Mouse (Mus musculus) lung, adult 2 months (tissue): ENCODE measurements around the gene Fat4.

Source experiments
- CTCF ChIP-seq: fragments of 200-500 bp; IDR thresholded peaks from 2 replicates; pipeline ENCODE4 v1.5.1; 2011; ENCODE audit warnings: mild to moderate bottlenecking, low read length, control low read depth; ENCODE audit not compliant: insufficient read depth
- POLR2A ChIP-seq: fragments of 200-500 bp; IDR thresholded peaks from 2 replicates; pipeline ENCODE4 v1.6.1; 2011; ENCODE audit warnings: low read depth, mild to moderate bottlenecking, control low read depth, low read length, borderline replicate concordance; ENCODE audit errors: extremely low read depth

DNA sequence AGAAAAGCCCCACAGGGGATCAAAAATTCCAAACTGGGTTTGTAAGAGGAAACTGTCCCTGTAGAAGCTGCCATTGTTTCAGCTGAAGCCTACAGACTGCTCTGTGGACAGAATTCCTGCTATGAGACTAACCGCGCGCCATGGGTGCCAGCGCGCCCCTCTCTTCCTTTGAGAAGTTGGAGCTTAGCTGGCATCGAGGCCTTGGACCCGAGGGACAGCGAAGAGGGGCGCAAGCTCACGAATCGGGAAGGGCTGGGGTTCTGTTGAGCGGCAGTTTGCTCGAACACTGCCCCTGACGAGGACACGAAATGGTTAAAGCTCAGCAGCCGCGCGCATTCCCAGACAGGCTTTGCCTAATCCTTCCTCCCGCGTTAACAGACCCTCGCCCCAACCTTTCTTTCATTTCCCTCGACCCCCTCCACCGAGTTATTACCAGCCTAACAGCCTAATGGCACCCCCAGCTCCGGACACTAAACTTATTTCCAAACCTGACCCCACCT is 1.8 kb upstream of the Fat4 start:
- TF ChIP-seq CTCF (no peak), POLR2A (no peak)
